Mouse (Mus musculus): ENCODE data around the gene Cdh23. TPM values are rescaled to one million over a fixed set of nuclear protein-coding genes. Genes with fewer than 3 reads are reported as not detected.

Gene Cdh23
- polyA plus RNA-seq, 1 experiment from 2014 or later, result 0.25 TPM

DNA sequence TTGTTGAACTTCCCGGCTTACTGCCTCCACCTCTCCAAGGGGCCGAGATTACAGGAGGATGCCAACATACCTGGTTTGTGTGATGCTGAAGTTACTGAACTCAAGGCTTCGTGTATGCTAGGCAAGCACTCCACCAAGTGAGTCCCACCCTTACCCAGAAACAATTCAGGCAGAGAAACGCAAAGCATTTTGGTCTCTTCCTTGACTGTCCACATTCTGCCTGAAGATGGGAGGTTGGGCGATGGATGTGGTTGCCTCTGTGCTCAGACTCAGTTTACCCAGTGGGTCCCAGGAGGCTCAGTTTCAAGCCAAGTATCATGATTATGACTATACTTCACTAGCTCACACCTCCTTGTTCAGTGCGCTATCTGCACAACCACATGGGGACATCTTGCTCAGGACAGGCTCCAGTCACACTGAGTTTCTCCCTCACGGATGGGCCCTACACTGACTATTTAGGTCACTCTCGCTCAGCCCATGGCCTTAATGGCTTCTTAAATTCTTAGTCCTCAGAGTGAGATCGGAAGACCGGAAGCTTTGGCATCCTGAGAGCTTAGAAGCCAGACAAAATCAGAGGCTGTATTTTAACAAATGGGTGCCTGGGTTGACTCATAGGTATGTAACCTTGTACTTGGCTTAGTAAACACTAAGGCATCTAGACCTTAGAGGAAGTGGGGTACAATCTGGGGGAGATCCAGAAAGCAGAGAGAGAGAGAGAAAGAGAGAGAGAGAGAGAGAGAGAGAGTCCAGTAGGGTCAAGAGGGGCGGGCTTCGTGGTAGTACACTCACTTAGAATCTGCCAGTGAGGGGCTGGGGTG lies 118.2 kb downstream of the Cdh23 start:
- Histone ChIP-seq H3K9ac (no peak overlapping the region), H3K4me3 (replicated peaks) (no peak overlapping the region), H3K36me3 (replicated peaks) (no peaks in the 10 kb centered on the region), H3K27me3 (no peaks in the 10 kb centered on the region), H3K4me1 (replicated peaks) (peaks cover 34% of the 10 kb centered on the region), H3K4me2 (peak overlapping the region; percentile 54), H3K9me3 (replicated peaks) (no peaks in the 10 kb centered on the region), H3K27ac (replicated peaks) (peak overlapping the region; percentile 91)
- WGBS (ENCODE audit: insufficient replicate concordance), result 58% methylated on average over 12 of the region's 12 CpGs
- peak; percentile 76 for ATAC-seq (ENCODE audit: insufficient read depth)

DNA sequence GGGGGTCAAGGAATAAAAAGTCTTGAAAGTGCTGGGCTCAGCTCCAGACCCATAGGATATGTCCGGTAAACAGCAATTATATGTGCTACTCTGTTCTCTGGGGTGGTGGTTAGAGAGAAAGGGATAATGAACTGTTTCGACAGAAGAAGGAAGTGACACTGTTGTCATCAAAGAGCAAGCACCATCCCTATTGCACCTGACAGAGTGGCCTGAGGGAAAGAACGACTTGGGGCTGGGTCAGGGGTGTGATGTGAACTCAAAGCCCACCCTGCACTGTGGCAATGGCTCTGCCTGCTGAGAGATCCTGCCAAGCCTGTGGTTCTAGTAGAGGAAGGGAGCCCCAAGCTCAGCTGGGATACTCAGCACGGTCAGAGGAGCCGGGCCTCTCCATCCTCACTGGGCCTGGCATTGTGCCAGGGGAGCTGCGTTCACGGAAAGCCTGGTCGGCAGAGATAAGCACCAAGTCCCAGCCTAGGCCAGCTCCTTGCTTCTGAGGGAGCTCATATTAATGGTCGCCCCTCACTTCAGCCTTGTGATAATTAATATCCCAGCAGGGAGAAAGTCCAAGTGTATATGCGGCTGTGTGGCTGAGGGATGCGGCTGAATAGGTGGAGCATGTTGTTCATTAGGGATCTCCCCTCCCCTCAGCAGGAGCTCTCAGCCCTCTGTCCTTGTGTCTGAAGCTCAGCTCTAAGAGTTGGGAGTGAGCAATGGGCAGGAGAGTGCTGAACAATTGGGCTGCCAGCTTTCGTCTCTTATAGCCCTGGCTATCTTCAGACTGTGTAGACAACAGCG lies 119.0 kb downstream of the Cdh23 start:
- Histone ChIP-seq H3K4me1 (replicated peaks) (peaks cover 34% of the 10 kb centered on the region), H3K9me3 (replicated peaks) (no peaks in the 10 kb centered on the region), H3K4me3 (replicated peaks) (no peak overlapping the region), H3K27ac (replicated peaks) (peak overlapping the region; percentile 91), H3K36me3 (replicated peaks) (no peaks in the 10 kb centered on the region), H3K4me2 (peak overlapping the region; percentile 54), H3K27me3 (no peaks in the 10 kb centered on the region), H3K9ac (0 out of 2 replicates have a peak overlapping the region, but pooled peaks have one; percentile 16)
- 22% methylated on average over 13 of the region's 13 CpGs for WGBS (ENCODE audit: insufficient replicate concordance)
- ATAC-seq (ENCODE audit: insufficient read depth), result peak; percentile 94

DNA sequence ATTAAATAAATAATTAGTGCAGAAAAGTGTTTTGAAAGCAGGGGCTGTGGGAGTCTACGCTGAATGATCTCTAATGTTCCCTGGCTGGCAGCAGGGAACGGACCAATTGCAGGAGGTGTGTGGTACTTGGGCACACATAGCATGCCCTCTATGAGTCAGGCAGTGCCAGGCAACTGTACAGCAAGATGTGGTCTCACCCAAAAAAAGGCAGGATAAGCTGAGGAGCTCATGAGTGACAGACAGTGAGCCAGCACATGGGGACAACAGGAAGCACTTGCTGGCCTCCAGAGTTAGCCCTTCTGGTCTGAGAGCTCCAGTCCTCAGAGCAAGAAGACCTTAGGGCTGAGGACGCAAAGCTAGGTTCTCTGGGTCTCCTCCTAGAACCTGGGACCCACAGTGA lies 121.4 kb downstream of the Cdh23 start:
- 0 out of 2 replicates have a peak overlapping the region, but pooled peaks have one; percentile 21 for H3K27ac ChIP-seq (replicated peaks)
- peaks cover 34% of the 10 kb centered on the region for H3K4me1 ChIP-seq (replicated peaks)
- H3K36me3 ChIP-seq (replicated peaks), result no peaks in the 10 kb centered on the region
- no peaks in the 10 kb centered on the region for H3K27me3 ChIP-seq
- H3K4me2 ChIP-seq, result no peak overlapping the region
- no peak overlapping the region for H3K9ac ChIP-seq
- no peak for ATAC-seq (ENCODE audit: insufficient read depth)
- no peak overlapping the region for H3K4me3 ChIP-seq (replicated peaks)
- H3K9me3 ChIP-seq (replicated peaks), result no peaks in the 10 kb centered on the region
- WGBS (ENCODE audit: insufficient replicate concordance), result 64% methylated on average over 3 of the region's 3 CpGs

DNA sequence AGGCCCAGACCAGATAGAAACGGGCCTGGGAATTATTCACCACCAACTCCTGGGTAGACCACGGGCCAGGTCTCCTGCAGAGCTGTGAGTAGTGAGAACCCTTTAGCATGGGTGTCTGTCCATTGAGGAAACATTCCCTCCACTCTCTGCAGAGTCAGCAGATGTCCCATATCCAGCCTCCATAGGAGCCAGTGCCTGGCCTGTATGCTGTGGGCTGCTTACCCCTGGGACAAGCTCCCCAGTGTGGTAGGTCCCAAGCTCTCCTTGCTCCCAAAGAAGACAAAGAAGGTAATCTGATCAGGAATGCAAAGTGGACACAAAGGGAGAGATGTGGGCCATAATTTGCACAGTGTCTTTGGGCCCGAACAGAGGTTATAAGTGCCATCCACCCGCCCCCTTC lies 124.8 kb downstream of the Cdh23 start:
- H3K9me3 ChIP-seq (replicated peaks), result no peaks in the 10 kb centered on the region
- ATAC-seq (ENCODE audit: insufficient read depth), result no peak
- H3K27ac ChIP-seq (replicated peaks), result no peak overlapping the region
- WGBS (ENCODE audit: insufficient replicate concordance), result 64% methylated on average over 4 of the region's 4 CpGs
- no peaks in the 10 kb centered on the region for H3K36me3 ChIP-seq (replicated peaks)
- peaks cover 18% of the 10 kb centered on the region for H3K27me3 ChIP-seq
- H3K4me2 ChIP-seq, result no peak overlapping the region
- no peak overlapping the region for H3K9ac ChIP-seq
- H3K4me1 ChIP-seq (replicated peaks), result peaks cover 10% of the 10 kb centered on the region
- H3K4me3 ChIP-seq (replicated peaks), result no peak overlapping the region

DNA sequence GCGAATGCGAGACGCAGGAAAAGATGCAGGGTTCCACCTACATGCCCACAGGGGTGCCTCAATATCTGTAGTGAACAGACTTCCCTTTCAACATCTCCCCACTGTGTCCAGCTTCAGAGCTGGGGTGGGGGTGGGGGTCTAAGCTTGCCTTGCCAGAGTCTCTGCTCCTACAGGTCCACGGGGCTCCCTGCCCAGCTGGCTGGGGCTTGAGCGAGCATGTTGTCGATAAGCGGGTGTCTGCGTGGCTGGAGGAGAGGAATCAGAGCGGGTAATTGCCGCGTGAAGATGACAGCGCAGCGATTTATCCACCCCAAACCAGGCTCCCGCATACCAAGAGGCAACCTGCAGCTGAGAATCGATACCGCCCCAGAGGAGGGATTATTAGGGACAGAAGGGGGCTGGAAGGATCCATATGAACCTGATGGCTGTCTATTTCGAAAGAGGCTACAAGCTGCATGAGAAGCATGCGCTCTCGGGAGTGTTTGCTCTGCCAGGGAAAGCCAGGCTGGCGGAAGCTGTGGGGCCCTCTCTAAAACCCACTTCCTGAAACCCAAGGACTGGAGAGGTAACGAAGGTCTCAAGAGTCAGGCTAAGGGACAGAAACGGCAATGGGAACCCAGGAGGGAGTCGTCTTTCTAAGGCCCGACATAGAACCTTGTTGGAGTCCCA lies 129.8 kb downstream of the Cdh23 start:
- no peak for ATAC-seq (ENCODE audit: insufficient read depth)
- Histone ChIP-seq H3K27ac (replicated peaks) (no peak overlapping the region), H3K36me3 (replicated peaks) (no peaks in the 10 kb centered on the region), H3K9me3 (replicated peaks) (no peaks in the 10 kb centered on the region), H3K4me1 (replicated peaks) (peaks cover 11% of the 10 kb centered on the region; the same call in 1 of the 2 replicates), H3K9ac (no peak overlapping the region), H3K4me3 (replicated peaks) (0 out of 2 replicates have a peak overlapping the region, but pooled peaks have one; percentile 10), H3K4me2 (peak overlapping the region; percentile 51), H3K27me3 (peaks cover 24% of the 10 kb centered on the region)
- WGBS (ENCODE audit: insufficient replicate concordance), result 8% methylated on average over 24 of the region's 24 CpGs

DNA sequence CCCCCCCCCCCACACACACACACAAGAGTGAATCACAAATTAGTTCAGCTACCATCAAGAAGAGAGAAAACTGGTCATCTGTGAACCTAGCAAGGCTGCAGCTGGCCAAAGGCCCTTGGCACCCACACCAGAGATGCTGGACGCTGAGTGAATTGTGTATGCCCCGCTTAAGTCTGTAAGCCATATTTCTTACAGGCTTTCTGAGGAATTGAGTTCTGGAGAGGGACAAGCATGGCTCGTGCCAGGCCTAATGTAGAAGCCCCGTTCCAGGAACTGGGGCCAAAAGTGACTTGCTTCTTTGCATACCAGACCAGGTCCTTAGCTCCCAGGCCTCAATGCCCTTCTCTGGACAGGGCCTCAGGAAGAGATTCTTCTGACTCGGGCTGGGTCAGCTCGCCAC lies 132.2 kb downstream of the Cdh23 start:
- Histone ChIP-seq H3K4me2 (no peak overlapping the region), H3K36me3 (replicated peaks) (no peaks in the 10 kb centered on the region), H3K27me3 (peaks cover 24% of the 10 kb centered on the region), H3K27ac (replicated peaks) (no peak overlapping the region), H3K4me3 (replicated peaks) (no peak overlapping the region), H3K9ac (no peak overlapping the region), H3K9me3 (replicated peaks) (no peaks in the 10 kb centered on the region), H3K4me1 (replicated peaks) (peaks cover 11% of the 10 kb centered on the region; the same call in 1 of the 2 replicates)
- ATAC-seq (ENCODE audit: insufficient read depth), result no peak
- 69% methylated on average over 6 of the region's 6 CpGs for WGBS (ENCODE audit: insufficient replicate concordance)

DNA sequence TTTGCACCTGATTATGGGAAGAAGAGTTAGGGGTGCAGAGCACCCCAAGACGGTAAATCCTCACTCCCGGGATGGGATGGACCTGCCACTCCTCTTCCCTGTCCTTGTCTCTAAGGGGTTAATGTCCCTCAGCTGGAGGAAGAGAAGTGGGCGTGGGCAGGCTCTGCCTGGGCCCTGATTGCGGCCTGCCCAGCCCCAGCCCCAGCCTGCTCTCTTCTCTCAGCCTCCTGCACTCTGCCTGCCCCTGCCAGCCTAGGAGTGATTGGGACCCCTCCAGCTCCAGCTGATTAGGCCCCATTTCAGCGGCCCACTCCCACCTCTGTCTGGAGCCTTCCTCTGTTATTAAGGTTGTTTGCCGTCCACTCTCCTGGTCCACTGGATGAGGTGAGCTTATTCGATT lies 133.3 kb downstream of the Cdh23 start:
- peaks cover 20% of the 10 kb centered on the region for H3K27me3 ChIP-seq
- no peak overlapping the region for H3K4me3 ChIP-seq (replicated peaks)
- no peak overlapping the region for H3K27ac ChIP-seq (replicated peaks)
- WGBS (ENCODE audit: insufficient replicate concordance), result 32% methylated on average over 7 of the region's 7 CpGs
- H3K36me3 ChIP-seq (replicated peaks), result no peaks in the 10 kb centered on the region
- no peak overlapping the region for H3K4me2 ChIP-seq
- no peak for ATAC-seq (ENCODE audit: insufficient read depth)
- peaks cover 11% of the 10 kb centered on the region; the same call in 1 of the 2 replicates for H3K4me1 ChIP-seq (replicated peaks)
- no peaks in the 10 kb centered on the region for H3K9me3 ChIP-seq (replicated peaks)
- no peak overlapping the region for H3K9ac ChIP-seq

DNA sequence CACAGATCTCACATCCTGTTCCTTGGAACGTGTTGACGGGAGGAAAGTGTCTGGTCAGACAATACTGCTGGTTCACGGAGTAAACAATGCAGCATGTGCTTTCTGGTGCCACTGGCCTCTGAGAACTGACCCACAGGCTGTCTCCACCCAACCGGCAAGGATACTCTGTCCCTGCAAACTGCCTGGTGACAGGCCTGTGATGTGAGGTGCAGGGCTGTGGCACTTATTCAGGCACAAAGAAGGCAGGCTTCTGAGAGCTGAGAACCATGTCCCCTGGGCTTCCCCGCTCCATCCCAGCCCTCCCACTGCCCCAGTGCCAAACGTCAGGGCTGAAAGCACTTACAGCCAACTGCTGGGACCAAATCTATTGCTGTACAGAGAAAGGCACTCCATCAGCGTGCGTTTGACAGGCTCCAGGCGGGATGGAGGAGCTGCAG lies 137.8 kb downstream of the Cdh23 start:
- 46% methylated on average over 9 of the region's 9 CpGs for WGBS (ENCODE audit: insufficient replicate concordance)
- Histone ChIP-seq H3K4me2 (no peak overlapping the region), H3K9ac (no peak overlapping the region)

DNA sequence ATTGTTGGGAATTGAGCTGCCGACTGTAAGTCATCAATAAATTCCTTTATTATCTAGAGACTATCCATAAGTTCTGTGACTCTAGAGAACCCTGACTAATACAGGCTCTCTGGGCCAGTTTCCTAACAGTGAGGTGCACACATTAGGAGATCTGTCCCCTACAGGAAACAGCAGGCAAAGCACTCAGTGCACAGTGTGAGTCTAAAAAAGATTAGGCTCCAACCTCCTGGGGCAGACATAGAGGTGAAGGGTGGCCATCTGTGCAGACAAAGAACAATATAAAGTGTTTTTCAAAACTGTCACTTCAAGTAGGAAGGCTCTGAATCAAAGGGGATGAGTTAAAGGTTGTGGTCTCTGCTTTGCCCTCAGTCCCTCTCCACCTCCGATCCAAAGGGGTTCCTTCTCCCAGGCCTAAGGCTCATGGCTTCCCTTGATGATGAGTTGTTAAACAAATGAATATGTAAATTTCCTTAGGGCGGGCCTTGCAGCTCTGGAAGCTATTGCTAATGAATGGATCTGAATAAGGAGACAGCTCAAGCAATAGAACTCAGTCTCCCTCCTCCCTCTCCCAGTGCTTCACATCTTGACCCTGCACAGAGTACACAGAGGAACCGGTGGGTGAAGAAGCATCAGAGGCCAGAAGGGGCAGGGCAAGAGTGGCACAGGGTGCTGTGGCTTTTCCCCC lies 143.2 kb downstream of the Cdh23 start:
- Histone ChIP-seq H3K9ac (no peak overlapping the region), H3K27me3 (no peaks in the 10 kb centered on the region), H3K4me1 (replicated peaks) (no peaks in the 10 kb centered on the region), H3K4me3 (replicated peaks) (no peak overlapping the region), H3K36me3 (replicated peaks) (no peaks in the 10 kb centered on the region), H3K9me3 (replicated peaks) (no peaks in the 10 kb centered on the region), H3K27ac (replicated peaks) (no peak overlapping the region), H3K4me2 (no peak overlapping the region)
- WGBS (ENCODE audit: insufficient replicate concordance), result 51% methylated on average over 4 of the region's 4 CpGs
- ATAC-seq (ENCODE audit: insufficient read depth), result no peak

More for the DNA sequence above, 137.8 kb downstream of the Cdh23 start:
- Histone ChIP-seq H3K36me3 (replicated peaks) (no peaks in the 10 kb centered on the region), H3K4me3 (replicated peaks) (no peak overlapping the region), H3K9me3 (replicated peaks) (no peaks in the 10 kb centered on the region), H3K4me1 (replicated peaks) (no peaks in the 10 kb centered on the region), H3K27ac (replicated peaks) (no peak overlapping the region), H3K27me3 (no peaks in the 10 kb centered on the region)
- ATAC-seq (ENCODE audit: insufficient read depth), result no peak

DNA sequence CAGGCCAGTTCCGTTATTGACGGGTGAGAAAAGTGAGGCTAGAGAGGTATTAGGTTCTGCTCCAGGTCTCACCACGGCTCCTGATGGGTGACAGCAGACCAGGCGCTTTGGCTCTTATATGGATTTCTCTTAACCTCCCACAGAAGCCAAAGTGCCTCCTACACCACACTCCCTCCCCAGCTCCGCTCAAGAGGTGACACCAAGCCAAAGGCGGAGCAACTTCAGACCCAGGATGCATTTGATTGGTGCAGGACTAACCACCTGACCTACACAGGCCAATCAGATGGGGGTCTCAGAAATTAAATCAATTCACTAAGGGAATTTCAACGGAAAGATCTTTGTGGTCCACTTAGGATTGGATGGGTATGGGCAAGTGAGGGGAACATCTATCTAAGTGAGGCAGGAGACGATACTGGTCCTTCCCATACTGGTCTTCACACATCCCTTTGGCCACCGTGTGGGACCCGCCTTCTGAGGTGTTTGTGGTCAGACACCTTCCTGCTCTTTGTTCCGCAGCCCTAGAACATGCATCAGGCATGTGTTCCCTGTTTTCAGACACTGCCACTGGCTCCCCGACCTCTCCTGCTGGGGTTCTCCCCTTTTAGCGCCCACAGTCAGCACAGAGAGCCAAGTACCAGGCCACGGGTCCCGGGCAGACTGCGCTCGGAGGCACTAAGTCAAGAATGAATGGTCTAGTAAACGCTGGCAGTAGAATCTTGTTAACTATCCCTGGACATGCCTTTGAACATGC lies 157.0 kb downstream of the Cdh23 start:
- Histone ChIP-seq H3K4me1 (replicated peaks) (0 out of 2 replicates have a peak, but pooled peaks cover 3% of the 10 kb centered on the region), H3K4me2 (no peak overlapping the region), H3K27ac (replicated peaks) (no peak overlapping the region), H3K36me3 (replicated peaks) (no peaks in the 10 kb centered on the region), H3K9me3 (replicated peaks) (no peaks in the 10 kb centered on the region), H3K9ac (no peak overlapping the region), H3K4me3 (replicated peaks) (no peak overlapping the region), H3K27me3 (no peaks in the 10 kb centered on the region)
- WGBS (ENCODE audit: insufficient replicate concordance), result 49% methylated on average over 18 of the region's 18 CpGs
- no peak for ATAC-seq (ENCODE audit: insufficient read depth)

Data from liver, embryonic 15.5 days (tissue).